Mouse (Mus musculus) ES-Bruce4 (cell line): ENCODE data around the gene Ip6k1.

Experiments
- CTCF ChIP-seq: IDR thresholded peaks from one replicate; pipeline ENCODE4 v1.8.1; 2011; ENCODE audit warnings: low read depth, low read length
- POLR2A ChIP-seq: IDR thresholded peaks from one replicate; pipeline ENCODE4 v1.8.1; 2011; ENCODE audit warnings: low read length; ENCODE audit not compliant: insufficient read depth

GRCm38 (mm10) chr9:108069007-108069406 lies 66.7 kb downstream of the Ip6k1 start:
- TF ChIP-seq CTCF (no peak), POLR2A (no peak)
